Mouse (Mus musculus): ENCODE results near the gene Gm6351.
"Not testable (repeated sequence)": the region's sequence is repeated elsewhere in the genome, so short reads cannot be mapped to it uniquely, and the experiment has no call there.

Gm6351 gene

GRCm38 (mm10) chr5:94076085-94076484 lies at the start of gene Gm6351:
TSS of gene Gm6351 (plus strand) at chr5:94076385.
- DNase-seq, result not testable (repeated sequence)

DNA sequence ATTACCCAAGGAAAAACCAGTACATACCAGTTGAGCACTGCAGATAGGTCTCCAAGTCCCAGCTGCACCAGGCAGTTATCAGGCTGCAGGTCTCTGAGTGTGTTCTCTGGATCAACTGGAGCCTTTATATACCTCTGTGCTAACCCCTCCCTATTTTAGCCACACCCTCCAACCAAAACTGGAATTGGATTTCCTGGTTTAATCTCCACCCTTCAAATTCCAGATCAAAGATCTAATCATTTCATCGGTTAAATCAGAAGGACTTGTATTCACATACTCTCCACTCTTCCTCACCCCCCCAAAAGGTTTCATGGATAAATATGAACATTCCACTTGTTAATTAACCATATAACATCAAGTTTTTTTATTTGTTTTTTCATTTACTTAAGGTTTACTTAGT lies 5.7 kb upstream of the Gm6351 start, which contains the start of gene BC061212:
TSS of gene BC061212 (minus strand) at position 101 of the 400 bp plus-strand sequence.
- DNase-seq, result not testable (repeated sequence)
